Mouse (Mus musculus): ENCODE measurements around the gene Itgb5. TPM values are rescaled to one million over a fixed set of nuclear protein-coding genes. Genes with fewer than 3 reads are reported as not detected.

Gene Itgb5
- total and polyA plus RNA-seq, 3 experiments = 0.85 to 20.1 (median 1.8) TPM

GRCm38 (mm10) chr16:33967283-33967640 lies 137.8 kb downstream of the Itgb5 start:
- H3K27ac ChIP-seq (ENCODE audit: insufficient read depth, low read depth) = no peak overlapping the region
- DNase-seq (ENCODE audit: extremely low read depth) = peak; percentile 48
- peak overlapping the region; percentile 79 for H3K9ac ChIP-seq (ENCODE audit: insufficient read depth, low read depth)
- in situ Hi-C loops (cut with MboI; ENCODE audit: low pct_ligation_motif_present, low pct_unique_long_range_greater_than_20kb, low sequenced_read_pairs) = loop anchor here (25.0 kb wide), 3 partner anchors 405 to 780 kb away; partner anchors contain the start of gene Osbpl11
- TF ChIP-seq MAFK (IDR thresholded peaks at IDR 0.05; ENCODE audit: insufficient replicate concordance, low read length) = no peak
- peaks cover 0 to 19% of the 10 kb centered on the region in 2 experiments; a peak in 2 of 4 replicates for H3K4me1 ChIP-seq (ENCODE audit: control insufficient read depth in 1 of 2, insufficient read depth in 2 of 2)
- H3K4me2 ChIP-seq (ENCODE audit: insufficient read depth, low read depth, poor library complexity, severe bottlenecking) = peak overlapping the region; percentile 68
- peaks cover 10 to 21% of the 10 kb centered on the region in 2 experiments for H3K36me3 ChIP-seq (replicated peaks in 1 of 2; ENCODE audit: control insufficient read depth in 1 of 2, insufficient read depth in 1 of 2, low read length in 1 of 2)
- H3K9me3 ChIP-seq (replicated peaks; ENCODE audit: low read length) = no peaks in the 10 kb centered on the region
- no peaks in the 10 kb centered on the region for H3K27me3 ChIP-seq (replicated peaks)
- dilution Hi-C loops (cut with MboI; ENCODE audit: extremely low pct_ligation_motif_present, extremely low pct_unique_long_range_greater_than_20kb, low sequenced_read_pairs) = no loop called here
- peak overlapping the region; percentile 70 to 95 (median 81) for H3K4me3 ChIP-seq (replicated peaks in 1 of 3; ENCODE audit: low read depth in 2 of 3, low read length in 2 of 3, poor library complexity in 1 of 3)
- peaks cover 41% of the 10 kb centered on the region for H3K79me2 ChIP-seq (replicated peaks; ENCODE audit: control insufficient read depth, extremely low read depth, insufficient read depth, poor library complexity, severe bottlenecking)

GRCm38 (mm10) chr16:33979855-33980254 lies 150.4 kb downstream of the Itgb5 start:
- in situ Hi-C loops (cut with MboI; ENCODE audit: low pct_ligation_motif_present, low pct_unique_long_range_greater_than_20kb, low sequenced_read_pairs) (no loop called here), dilution Hi-C loops (cut with MboI; ENCODE audit: extremely low pct_ligation_motif_present, extremely low pct_unique_long_range_greater_than_20kb, low sequenced_read_pairs) (no loop called here)
- H3K4me2 ChIP-seq (ENCODE audit: insufficient read depth, low read depth, poor library complexity, severe bottlenecking) = no peak overlapping the region
- H3K9ac ChIP-seq (ENCODE audit: insufficient read depth, low read depth) = no peak overlapping the region
- H3K27me3 ChIP-seq (replicated peaks) = no peaks in the 10 kb centered on the region
- DNase-seq (ENCODE audit: extremely low read depth) = no peak
- H3K79me2 ChIP-seq (replicated peaks; ENCODE audit: control insufficient read depth, extremely low read depth, insufficient read depth, poor library complexity, severe bottlenecking) = no peaks in the 10 kb centered on the region
- no peak overlapping the region for H3K27ac ChIP-seq (ENCODE audit: insufficient read depth, low read depth)
- H3K4me1 ChIP-seq (ENCODE audit: control insufficient read depth in 1 of 2, insufficient read depth in 2 of 2) = peaks cover 0 to 4% of the 10 kb centered on the region in 2 experiments; a peak in 1 of 4 replicates
- peaks cover 8% of the 10 kb centered on the region for H3K9me3 ChIP-seq (replicated peaks; ENCODE audit: low read length)
- no peak overlapping the region for H3K4me3 ChIP-seq (replicated peaks in 1 of 3; ENCODE audit: low read depth in 2 of 3, low read length in 2 of 3, poor library complexity in 1 of 3)
- no peaks in the 10 kb centered on the region for H3K36me3 ChIP-seq (replicated peaks in 1 of 2; ENCODE audit: control insufficient read depth in 1 of 2, insufficient read depth in 1 of 2, low read length in 1 of 2)
- TF ChIP-seq GABPA (IDR thresholded peaks at IDR 0.05; ENCODE audit: insufficient replicate concordance, low read depth, low read length) (no peak), IRF4 (IDR thresholded peaks at IDR 0.05; ENCODE audit: low read depth, low read length) (no peak), MAZ (IDR thresholded peaks at IDR 0.05; ENCODE audit: low read depth, low read length) (no peak), NRF1 (IDR thresholded peaks at IDR 0.05; ENCODE audit: low read depth, low read length) (no peak), E2F4 (IDR thresholded peaks at IDR 0.05; ENCODE audit: insufficient replicate concordance, low read depth, low read length) (no peak), MEF2A (IDR thresholded peaks at IDR 0.05; ENCODE audit: borderline replicate concordance, low read depth, low read length) (no peak), HCFC1 (IDR thresholded peaks at IDR 0.05; ENCODE audit: low read depth, low read length) (no peak)

DNA sequence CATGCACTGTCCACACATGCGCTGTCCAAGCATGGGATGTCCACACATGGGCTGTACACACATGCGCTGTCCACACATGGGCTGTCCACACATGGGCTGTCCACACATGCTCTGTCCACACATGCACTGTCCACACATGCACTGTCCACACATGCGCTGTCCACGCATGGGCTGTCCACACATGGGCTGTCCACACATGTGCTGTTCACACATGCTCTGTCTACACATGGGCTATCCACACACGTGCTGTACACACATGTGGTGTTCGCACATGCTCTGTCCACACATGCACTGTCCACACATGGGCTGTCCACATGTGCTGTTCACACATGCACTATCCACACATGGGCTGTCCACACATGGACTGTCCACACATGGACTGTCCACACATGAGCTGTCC lies 154.2 kb downstream of the Itgb5 start:
- no peak overlapping the region for H3K4me2 ChIP-seq (ENCODE audit: insufficient read depth, low read depth, poor library complexity, severe bottlenecking)
- peaks cover under 1% of the 10 kb centered on the region for H3K27me3 ChIP-seq (replicated peaks)
- H3K4me1 ChIP-seq (ENCODE audit: control insufficient read depth in 1 of 2, insufficient read depth in 2 of 2) = peaks cover 11 to 18% of the 10 kb centered on the region in 2 experiments; a peak in 3 of 4 replicates
- in situ Hi-C loops (cut with MboI; ENCODE audit: low pct_ligation_motif_present, low pct_unique_long_range_greater_than_20kb, low sequenced_read_pairs) (no loop called here), dilution Hi-C loops (cut with MboI; ENCODE audit: extremely low pct_ligation_motif_present, extremely low pct_unique_long_range_greater_than_20kb, low sequenced_read_pairs) (no loop called here)
- no peak overlapping the region for H3K27ac ChIP-seq (ENCODE audit: insufficient read depth, low read depth)
- no peak overlapping the region for H3K9ac ChIP-seq (ENCODE audit: insufficient read depth, low read depth)
- H3K79me2 ChIP-seq (replicated peaks; ENCODE audit: control insufficient read depth, extremely low read depth, insufficient read depth, poor library complexity, severe bottlenecking) = no peaks in the 10 kb centered on the region
- H3K4me3 ChIP-seq (replicated peaks in 1 of 3; ENCODE audit: low read depth in 2 of 3, low read length in 2 of 3, poor library complexity in 1 of 3) = no peak overlapping the region
- no peaks in the 10 kb centered on the region for H3K36me3 ChIP-seq (replicated peaks in 1 of 2; ENCODE audit: control insufficient read depth in 1 of 2, insufficient read depth in 1 of 2, low read length in 1 of 2)
- no peak for DNase-seq (ENCODE audit: extremely low read depth)
- TF ChIP-seq GABPA (IDR thresholded peaks at IDR 0.05; ENCODE audit: insufficient replicate concordance, low read depth, low read length) (no peak), POLR2A (IDR thresholded peaks at IDR 0.05; ENCODE audit: low read depth, low read length) (no peak), CHD1 (IDR thresholded peaks at IDR 0.05; ENCODE audit: low read depth, low read length) (no peak), RCOR1 (conservative IDR thresholded peaks at IDR 0.05; ENCODE audit: low read depth, low read length) (no peak), PAX5 (IDR thresholded peaks at IDR 0.05; ENCODE audit: low read length) (0 out of 2 replicates have a peak, but pooled peaks have one; percentile 15), BHLHE40 (IDR thresholded peaks at IDR 0.05; ENCODE audit: low read depth, low read length) (no peak)
- no peaks in the 10 kb centered on the region for H3K9me3 ChIP-seq (replicated peaks; ENCODE audit: low read length)

Data from CH12.LX (cell line).